Mouse (Mus musculus) layer of hippocampus, adult 2 months (tissue): ENCODE results near the gene Tex52. TPM values are rescaled to one million over a fixed set of nuclear protein-coding genes. Genes with fewer than 3 reads are reported as not detected.

Experiments
- DNase-seq, 2 experiments: peaks; one replicate each; pipeline ENCODE4 v3.0.0; 2022; ENCODE audit warnings: low spot score in 2 of 2
- H3K27ac ChIP-seq: fragments of 200-600 bp; 2 replicates; pipeline ENCODE4 v1.8.1; 2022
- H3K4me3 ChIP-seq: fragments of 200-600 bp; 2 replicates; pipeline ENCODE4 v1.8.1; 2022; ENCODE audit warnings: mild to moderate bottlenecking
- CTCF ChIP-seq: fragments of 200-600 bp; conservative IDR thresholded peaks from 2 replicates; pipeline ENCODE4 v1.8.1; 2022; ENCODE audit warnings: antibody characterized with exemption, mild to moderate bottlenecking, moderate library complexity
- total RNA-seq, 2 experiments: library from RNA; stranded (reverse); gene quantifications; 2 replicates each; pipeline ENCODE4 v1.2.3; 2021

Gene Tex52
- total RNA-seq, 2 experiments from 2014 or later, result 1.3 to 1.5 TPM

GRCm38 (mm10) chr6:128390683-128391082 is 15.4 kb downstream of the Tex52 start:
- Histone ChIP-seq H3K4me3 (no peak overlapping the region), H3K27ac (no peak overlapping the region)
- DNase-seq, result no peak
- no peak for TF ChIP-seq CTCF

GRCm38 (mm10) chr6:128397574-128398261 is 22.5 kb downstream of the Tex52 start:
- H3K4me3 ChIP-seq, result no peak overlapping the region
- TF ChIP-seq CTCF, result no peak
- no peak for DNase-seq
- H3K27ac ChIP-seq, result peak overlapping the region; percentile 36; the same call in 1 of the 2 replicates

- no peak for DNase-seq
- Histone ChIP-seq H3K4me3 (peak within 1 kb of the TSS; percentile 60), H3K27ac (peak within 1 kb of the TSS; percentile 90)
- TF ChIP-seq CTCF, result no peak
Observed at GRCm38 (mm10) chr6:128398996-128399395, 23.7 kb downstream of the Tex52 start, which contains the start of gene Nrip2. TSS of gene Nrip2 (plus strand) at chr6:128399296.

- H3K4me3 ChIP-seq, result peak overlapping the region; percentile 60
- H3K27ac ChIP-seq, result peak overlapping the region; percentile 90
- DNase-seq, result peak in 1 of 2 experiments; percentile 49
- no peak for TF ChIP-seq CTCF
Observed at GRCm38 (mm10) chr6:128399421-128400185, 24.3 kb downstream of the Tex52 start.

GRCm38 (mm10) chr6:128404708-128405107 is 29.5 kb downstream of the Tex52 start:
- Histone ChIP-seq H3K27ac (no peak overlapping the region), H3K4me3 (no peak overlapping the region)
- no peak for DNase-seq
- TF ChIP-seq CTCF, result 0 out of 2 replicates have a peak, but pooled peaks have one; percentile 6

- H3K27ac ChIP-seq, result no peak overlapping the region
- no peak overlapping the region for H3K4me3 ChIP-seq
- DNase-seq, result no peak
- TF ChIP-seq CTCF, result no peak
Observed at GRCm38 (mm10) chr6:128408544-128409125, 33.4 kb downstream of the Tex52 start.

- DNase-seq, result no peak
- Histone ChIP-seq H3K4me3 (no peak overlapping the region), H3K27ac (no peak overlapping the region)
- TF ChIP-seq CTCF, result no peak
Observed at GRCm38 (mm10) chr6:128410305-128410704, 35.0 kb downstream of the Tex52 start.

- peak; percentile 70 to 92 for DNase-seq
- peak; percentile 97 for TF ChIP-seq CTCF
- Histone ChIP-seq H3K27ac (no peak overlapping the region), H3K4me3 (no peak overlapping the region)
Observed at GRCm38 (mm10) chr6:128411115-128411514, 35.9 kb downstream of the Tex52 start.

- Histone ChIP-seq H3K27ac (no peak overlapping the region), H3K4me3 (no peak overlapping the region)
- no peak for DNase-seq
- TF ChIP-seq CTCF, result no peak
Observed at GRCm38 (mm10) chr6:128416169-128416568, 40.9 kb downstream of the Tex52 start.

GRCm38 (mm10) chr6:128418076-128418475 is 42.8 kb downstream of the Tex52 start:
- Histone ChIP-seq H3K27ac (no peak overlapping the region), H3K4me3 (no peak overlapping the region)
- no peak for DNase-seq
- TF ChIP-seq CTCF, result no peak

- TF ChIP-seq CTCF, result no peak
- no peak for DNase-seq
- no peak overlapping the region for H3K4me3 ChIP-seq
- H3K27ac ChIP-seq, result peak overlapping the region; percentile 70
Observed at GRCm38 (mm10) chr6:128421036-128421435, 45.8 kb downstream of the Tex52 start.

- TF ChIP-seq CTCF, result no peak
- Histone ChIP-seq H3K4me3 (no peak overlapping the region), H3K27ac (peak overlapping the region; percentile 70)
- no peak for DNase-seq
Observed at GRCm38 (mm10) chr6:128421480-128421879, 46.2 kb downstream of the Tex52 start.
